Mouse (Mus musculus): ENCODE data around the gene Grin2b. TPM values are rescaled to one million over a fixed set of nuclear protein-coding genes. Genes with fewer than 3 reads are reported as not detected.

Gene Grin2b
- polyA plus RNA-seq, 1 experiment = not detected

DNA sequence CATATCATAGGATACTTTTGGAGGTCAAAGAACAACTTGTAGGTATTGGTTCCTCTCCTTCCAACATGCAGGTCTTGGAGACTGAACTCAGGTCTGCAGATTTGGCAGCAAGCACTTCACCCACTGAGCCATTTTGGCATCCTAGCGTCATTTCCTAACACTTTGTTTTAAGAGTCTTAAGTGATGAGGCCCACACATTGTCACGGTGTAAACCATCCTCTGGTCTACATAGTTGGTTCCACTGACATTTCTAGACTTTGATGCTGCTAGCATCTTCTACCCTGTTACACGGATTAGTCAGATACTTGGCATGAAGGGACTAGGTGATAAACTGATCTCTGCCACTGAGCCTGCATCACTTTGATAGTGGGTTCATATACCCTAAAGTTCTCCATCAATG, 341.3 kb downstream of the Grin2b start:
- H3K27me3 ChIP-seq (ENCODE audit: control insufficient read depth, insufficient read depth, insufficient read length) = no peaks in the 10 kb centered on the region
- TF ChIP-seq TCF12 (IDR thresholded peaks at IDR 0.05; ENCODE audit: insufficient read depth, poor library complexity, severe bottlenecking) (no peak), MAX (IDR thresholded peaks at IDR 0.05; ENCODE audit: low read depth) (no peak), MYOD1 (IDR thresholded peaks at IDR 0.05; ENCODE audit: control insufficient read depth in 1 of 3, insufficient read length in 2 of 3, low read depth in 2 of 3) (no peak), CEBPB (IDR thresholded peaks at IDR 0.05; ENCODE audit: insufficient read depth, poor library complexity, severe bottlenecking) (no peak), POLR2AphosphoS2 (IDR thresholded peaks at IDR 0.05; ENCODE audit: insufficient read length, low read depth) (no peak), POLR2A (IDR thresholded peaks at IDR 0.05; ENCODE audit: insufficient read length, low read depth) (no peak), USF1 (IDR thresholded peaks at IDR 0.05; ENCODE audit: low read depth) (no peak), E2F4 (IDR thresholded peaks at IDR 0.05; ENCODE audit: insufficient read depth) (no peak), MYOG (IDR thresholded peaks at IDR 0.05; ENCODE audit: control insufficient read depth in 1 of 3, insufficient read depth in 1 of 3, insufficient read length in 2 of 3, low read depth in 2 of 3) (no peak), REST (IDR thresholded peaks at IDR 0.05; ENCODE audit: insufficient read depth, insufficient read length) (no peak), TCF3 (IDR thresholded peaks at IDR 0.05; ENCODE audit: insufficient read length, low read depth) (no peak), SRF (IDR thresholded peaks at IDR 0.05; ENCODE audit: control insufficient read depth, insufficient read length, low read depth) (no peak)
- no peak overlapping the region for H3ac ChIP-seq (ENCODE audit: control insufficient read depth, insufficient read length)
- no peak overlapping the region for H3K4me3 ChIP-seq
- no peak overlapping the region for H3K4me2 ChIP-seq (ENCODE audit: low read depth)
- no peaks in the 10 kb centered on the region for H3K79me2 ChIP-seq (ENCODE audit: control insufficient read depth, insufficient read depth)
- no peaks in the 10 kb centered on the region for H3K36me3 ChIP-seq (ENCODE audit: control insufficient read depth, insufficient read depth)

GRCm38 (mm10) chr6:135831032-135831431, 342.3 kb downstream of the Grin2b start:
- TF ChIP-seq TCF12 (IDR thresholded peaks at IDR 0.05; ENCODE audit: insufficient read depth, poor library complexity, severe bottlenecking) = no peak
- no peak for TF ChIP-seq SRF (IDR thresholded peaks at IDR 0.05; ENCODE audit: control insufficient read depth, insufficient read length, low read depth)
- TF ChIP-seq POLR2AphosphoS2 (IDR thresholded peaks at IDR 0.05; ENCODE audit: insufficient read length, low read depth) = no peak
- TF ChIP-seq MYOD1 (IDR thresholded peaks at IDR 0.05; ENCODE audit: control insufficient read depth in 1 of 3, insufficient read length in 2 of 3, low read depth in 2 of 3) = no peak
- no peak for TF ChIP-seq CEBPB (IDR thresholded peaks at IDR 0.05; ENCODE audit: insufficient read depth, poor library complexity, severe bottlenecking)
- no peak for TF ChIP-seq TCF3 (IDR thresholded peaks at IDR 0.05; ENCODE audit: insufficient read length, low read depth)
- TF ChIP-seq REST (IDR thresholded peaks at IDR 0.05; ENCODE audit: insufficient read depth, insufficient read length) = no peak
- TF ChIP-seq USF1 (IDR thresholded peaks at IDR 0.05; ENCODE audit: low read depth) = no peak
- no peak for TF ChIP-seq E2F4 (IDR thresholded peaks at IDR 0.05; ENCODE audit: insufficient read depth)
- TF ChIP-seq MAX (IDR thresholded peaks at IDR 0.05; ENCODE audit: low read depth) = no peak
- TF ChIP-seq POLR2A (IDR thresholded peaks at IDR 0.05; ENCODE audit: insufficient read length, low read depth) = no peak
- TF ChIP-seq MYOG (IDR thresholded peaks at IDR 0.05; ENCODE audit: control insufficient read depth in 1 of 3, insufficient read depth in 1 of 3, insufficient read length in 2 of 3, low read depth in 2 of 3) = no peak
- Histone ChIP-seq H3K36me3 (ENCODE audit: control insufficient read depth, insufficient read depth) (no peaks in the 10 kb centered on the region), H3K79me2 (ENCODE audit: control insufficient read depth, insufficient read depth) (no peaks in the 10 kb centered on the region), H3K4me2 (ENCODE audit: low read depth) (no peak overlapping the region), H3K27me3 (ENCODE audit: control insufficient read depth, insufficient read depth, insufficient read length) (no peaks in the 10 kb centered on the region), H3ac (ENCODE audit: control insufficient read depth, insufficient read length) (no peak overlapping the region), H3K4me3 (no peak overlapping the region)

DNA sequence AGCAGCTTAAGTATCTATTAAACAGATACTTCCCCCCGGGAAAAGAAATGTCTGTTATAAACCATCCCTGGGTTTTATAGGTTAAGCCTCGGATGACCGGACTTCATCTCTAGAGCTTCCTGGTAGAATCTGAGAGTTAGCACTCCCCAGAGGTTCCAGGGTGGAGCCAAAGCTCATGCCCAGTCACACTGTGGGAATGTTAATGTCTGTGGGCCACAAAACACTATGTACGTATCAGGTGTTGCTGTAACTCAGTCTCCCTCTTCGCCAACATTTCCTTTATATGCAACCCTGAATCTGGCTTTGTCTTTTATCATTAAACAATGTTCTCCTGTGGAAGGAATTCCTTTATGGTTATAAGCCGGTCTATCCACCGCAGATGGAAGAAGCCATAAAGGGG, 343.9 kb downstream of the Grin2b start:
- H3K4me3 ChIP-seq = no peak overlapping the region
- no peaks in the 10 kb centered on the region for H3K79me2 ChIP-seq (ENCODE audit: control insufficient read depth, insufficient read depth)
- TF ChIP-seq POLR2A (IDR thresholded peaks at IDR 0.05; ENCODE audit: insufficient read length, low read depth) = no peak
- TF ChIP-seq MYOD1 (IDR thresholded peaks at IDR 0.05; ENCODE audit: control insufficient read depth in 1 of 3, insufficient read length in 2 of 3, low read depth in 2 of 3) = no peak
- no peak for TF ChIP-seq MYOG (IDR thresholded peaks at IDR 0.05; ENCODE audit: control insufficient read depth in 1 of 3, insufficient read depth in 1 of 3, insufficient read length in 2 of 3, low read depth in 2 of 3)
- H3K27me3 ChIP-seq (ENCODE audit: control insufficient read depth, insufficient read depth, insufficient read length) = no peaks in the 10 kb centered on the region
- no peak overlapping the region for H3ac ChIP-seq (ENCODE audit: control insufficient read depth, insufficient read length)
- no peak overlapping the region for H3K4me2 ChIP-seq (ENCODE audit: low read depth)
- H3K36me3 ChIP-seq (ENCODE audit: control insufficient read depth, insufficient read depth) = no peaks in the 10 kb centered on the region

- H3K27me3 ChIP-seq (ENCODE audit: control insufficient read depth, insufficient read depth, insufficient read length) = no peaks in the 10 kb centered on the region
- TF ChIP-seq USF1 (IDR thresholded peaks at IDR 0.05; ENCODE audit: low read depth) (no peak), TCF12 (IDR thresholded peaks at IDR 0.05; ENCODE audit: insufficient read depth, poor library complexity, severe bottlenecking) (no peak), REST (IDR thresholded peaks at IDR 0.05; ENCODE audit: insufficient read depth, insufficient read length) (no peak), MYOG (IDR thresholded peaks at IDR 0.05; ENCODE audit: control insufficient read depth in 1 of 3, insufficient read depth in 1 of 3, insufficient read length in 2 of 3, low read depth in 2 of 3) (no peak), POLR2AphosphoS2 (IDR thresholded peaks at IDR 0.05; ENCODE audit: insufficient read length, low read depth) (no peak), TCF3 (IDR thresholded peaks at IDR 0.05; ENCODE audit: insufficient read length, low read depth) (no peak), SRF (IDR thresholded peaks at IDR 0.05; ENCODE audit: control insufficient read depth, insufficient read length, low read depth) (no peak), CEBPB (IDR thresholded peaks at IDR 0.05; ENCODE audit: insufficient read depth, poor library complexity, severe bottlenecking) (no peak), POLR2A (IDR thresholded peaks at IDR 0.05; ENCODE audit: insufficient read length, low read depth) (no peak), MAX (IDR thresholded peaks at IDR 0.05; ENCODE audit: low read depth) (no peak), E2F4 (IDR thresholded peaks at IDR 0.05; ENCODE audit: insufficient read depth) (no peak), MYOD1 (IDR thresholded peaks at IDR 0.05; ENCODE audit: control insufficient read depth in 1 of 3, insufficient read length in 2 of 3, low read depth in 2 of 3) (no peak)
Measured at GRCm38 (mm10) chr6:135828976-135829375, 344.3 kb downstream of the Grin2b start.

DNA sequence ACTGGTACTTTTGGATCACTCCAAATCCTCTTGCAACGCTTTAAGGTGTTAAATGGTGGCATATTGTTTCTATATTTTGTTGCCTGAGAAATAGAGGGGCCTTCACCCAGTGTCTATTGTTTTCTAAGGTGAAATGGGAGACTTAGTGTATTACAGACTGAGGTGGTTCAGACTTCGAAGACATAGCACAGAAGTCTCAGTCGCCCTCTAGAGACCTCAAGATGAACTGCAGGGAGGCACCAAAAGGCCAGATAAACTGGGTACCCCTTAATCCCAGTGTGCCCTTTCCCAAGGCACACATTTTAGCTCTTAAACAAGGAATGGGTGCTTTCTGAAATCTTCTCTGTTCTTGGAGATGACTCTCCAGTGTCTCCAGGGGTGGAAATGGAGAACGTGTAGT, 345.4 kb downstream of the Grin2b start:
- no peak overlapping the region for H3K4me2 ChIP-seq (ENCODE audit: low read depth)
- H3ac ChIP-seq (ENCODE audit: control insufficient read depth, insufficient read length) = no peak overlapping the region
- no peak overlapping the region for H3K4me3 ChIP-seq
- H3K27me3 ChIP-seq (ENCODE audit: control insufficient read depth, insufficient read depth, insufficient read length) = no peaks in the 10 kb centered on the region
- TF ChIP-seq POLR2AphosphoS2 (IDR thresholded peaks at IDR 0.05; ENCODE audit: insufficient read length, low read depth) (no peak), TCF12 (IDR thresholded peaks at IDR 0.05; ENCODE audit: insufficient read depth, poor library complexity, severe bottlenecking) (no peak), SRF (IDR thresholded peaks at IDR 0.05; ENCODE audit: control insufficient read depth, insufficient read length, low read depth) (no peak), MYOG (IDR thresholded peaks at IDR 0.05; ENCODE audit: control insufficient read depth in 1 of 3, insufficient read depth in 1 of 3, insufficient read length in 2 of 3, low read depth in 2 of 3) (no peak), E2F4 (IDR thresholded peaks at IDR 0.05; ENCODE audit: insufficient read depth) (no peak), MYOD1 (IDR thresholded peaks at IDR 0.05; ENCODE audit: control insufficient read depth in 1 of 3, insufficient read length in 2 of 3, low read depth in 2 of 3) (no peak), USF1 (IDR thresholded peaks at IDR 0.05; ENCODE audit: low read depth) (no peak), REST (IDR thresholded peaks at IDR 0.05; ENCODE audit: insufficient read depth, insufficient read length) (no peak), MAX (IDR thresholded peaks at IDR 0.05; ENCODE audit: low read depth) (no peak), CEBPB (IDR thresholded peaks at IDR 0.05; ENCODE audit: insufficient read depth, poor library complexity, severe bottlenecking) (no peak), POLR2A (IDR thresholded peaks at IDR 0.05; ENCODE audit: insufficient read length, low read depth) (no peak), TCF3 (IDR thresholded peaks at IDR 0.05; ENCODE audit: insufficient read length, low read depth) (no peak)
- no peaks in the 10 kb centered on the region for H3K79me2 ChIP-seq (ENCODE audit: control insufficient read depth, insufficient read depth)
- H3K36me3 ChIP-seq (ENCODE audit: control insufficient read depth, insufficient read depth) = no peaks in the 10 kb centered on the region

More at GRCm38 (mm10) chr6:135828976-135829375, 344.3 kb downstream of the Grin2b start:
- Histone ChIP-seq H3K79me2 (ENCODE audit: control insufficient read depth, insufficient read depth) (no peaks in the 10 kb centered on the region), H3K4me3 (no peak overlapping the region), H3K36me3 (ENCODE audit: control insufficient read depth, insufficient read depth) (no peaks in the 10 kb centered on the region), H3K4me2 (ENCODE audit: low read depth) (no peak overlapping the region), H3ac (ENCODE audit: control insufficient read depth, insufficient read length) (no peak overlapping the region)
